Mouse (Mus musculus) CH12.LX (cell line): Measurements from ENCODE around the gene Sipa1l2. TPM values are rescaled to one million over a fixed set of nuclear protein-coding genes. Genes with fewer than 3 reads are reported as not detected.
"Not testable (repeated sequence)": the region's sequence is repeated elsewhere in the genome, so short reads cannot be mapped to it uniquely, and the experiment has no call there.

Source experiments
- DNase-seq: peaks from one replicate; pipeline ENCODE4 v3.0.0-alpha.2; 2013; ENCODE audit errors: extremely low read depth
- H3K27ac ChIP-seq: 2 replicates; pipeline ENCODE4 v1.5.1; 2012; ENCODE audit warnings: low read depth, mild to moderate bottlenecking, control low read depth, moderate library complexity; ENCODE audit not compliant: insufficient read depth
- H3K27me3 ChIP-seq: replicated peaks from 2 replicates; pipeline ENCODE3; 2012; ENCODE audit warnings: inconsistent platforms
- H3K36me3 ChIP-seq, 2 experiments: replicated peaks in 1 of 2; 2 replicates each; pipeline versions ENCODE3 to v1.6.1; 2012; ENCODE audit warnings: inconsistent platforms in 1 of 2, low read length in 1 of 2, mild to moderate bottlenecking in 1 of 2, mixed read lengths in 1 of 2, moderate library complexity in 1 of 2; ENCODE audit not compliant: control insufficient read depth in 1 of 2, insufficient read depth in 1 of 2
- H3K4me1 ChIP-seq, 2 experiments: 2 replicates each; pipeline ENCODE4 v1.6.1; 2012; ENCODE audit warnings: inconsistent platforms in 1 of 2, moderate library complexity in 1 of 2; ENCODE audit not compliant: insufficient read depth in 2 of 2, control insufficient read depth in 1 of 2
- H3K4me2 ChIP-seq: 2 replicates; pipeline ENCODE4 v1.6.1; 2012; ENCODE audit warnings: low read depth, mild to moderate bottlenecking, control low read depth; ENCODE audit not compliant: poor library complexity, insufficient read depth, severe bottlenecking
- H3K4me3 ChIP-seq, 3 experiments: fragments of 150-350 bp in 1 of 3; sonication (generic) in 1 of 3; replicated peaks in 1 of 3; 2 replicates each; pipeline versions ENCODE3 to v1.5.1; 2011 to 2012; ENCODE audit warnings: low read depth in 2 of 3, low read length in 2 of 3, mild to moderate bottlenecking in 2 of 3, moderate library complexity in 2 of 3, control low read depth in 1 of 3, improper control_type of control experiment in 1 of 3, inconsistent platforms in 1 of 3, mixed read lengths in 1 of 3; ENCODE audit not compliant: poor library complexity in 1 of 3
- H3K79me2 ChIP-seq: replicated peaks from 2 replicates; pipeline ENCODE4 v1.6.1; 2012; ENCODE audit warnings: mild to moderate bottlenecking, moderate library complexity; ENCODE audit not compliant: control insufficient read depth, poor library complexity, insufficient read depth, severe bottlenecking; ENCODE audit errors: extremely low read depth
- H3K9ac ChIP-seq: 2 replicates; pipeline ENCODE4 v1.6.1; 2012; ENCODE audit warnings: low read depth, mild to moderate bottlenecking, control low read depth, moderate library complexity; ENCODE audit not compliant: insufficient read depth
- H3K9me3 ChIP-seq: replicated peaks from 2 replicates; pipeline ENCODE3; 2012; ENCODE audit warnings: low read length, inconsistent platforms, mixed read lengths
- CHD1 ChIP-seq: IDR thresholded peaks from 2 replicates; pipeline ENCODE4 v1.6.1; 2012; ENCODE audit warnings: low read depth, low read length, improper control_type of control experiment, inconsistent platforms
- CTCF ChIP-seq, 2 experiments: IDR thresholded peaks in 1 of 2; conservative IDR thresholded peaks in 1 of 2; 2 replicates each; pipeline ENCODE4 v1.5.1; 2011 to 2012; ENCODE audit warnings: low read depth in 2 of 2, low read length in 2 of 2, improper control_type of control experiment in 1 of 2, inconsistent platforms in 1 of 2, mild to moderate bottlenecking in 1 of 2, moderate library complexity in 1 of 2
- E2F4 ChIP-seq: IDR thresholded peaks from 2 replicates; pipeline ENCODE4 v1.6.1; 2011; ENCODE audit warnings: low read depth, low read length, improper control_type of control experiment; ENCODE audit not compliant: insufficient replicate concordance
- ELF1 ChIP-seq: IDR thresholded peaks from 2 replicates; pipeline ENCODE4 v1.6.1; 2014; ENCODE audit warnings: low read depth, mild to moderate bottlenecking, inconsistent platforms, low read length, improper control_type of control experiment
- ETS1 ChIP-seq: conservative IDR thresholded peaks from 2 replicates; pipeline ENCODE4 v1.6.1; 2012; ENCODE audit warnings: low read depth, mild to moderate bottlenecking, inconsistent platforms, low read length, improper control_type of control experiment, moderate library complexity
- GABPA ChIP-seq: IDR thresholded peaks from 2 replicates; pipeline ENCODE4 v1.6.1; 2012; ENCODE audit warnings: low read depth, low read length, improper control_type of control experiment, inconsistent platforms; ENCODE audit not compliant: insufficient replicate concordance
- HCFC1 ChIP-seq: IDR thresholded peaks from 2 replicates; pipeline ENCODE4 v1.6.1; 2012; ENCODE audit warnings: low read depth, mild to moderate bottlenecking, inconsistent platforms, low read length, improper control_type of control experiment
- IRF4 ChIP-seq: IDR thresholded peaks from 2 replicates; pipeline ENCODE4 v1.6.1; 2014; ENCODE audit warnings: low read depth, mild to moderate bottlenecking, inconsistent platforms, low read length, improper control_type of control experiment
- JUN ChIP-seq: IDR thresholded peaks from 2 replicates; pipeline ENCODE4 v1.6.1; 2011; ENCODE audit warnings: low read depth, mild to moderate bottlenecking, low read length, improper control_type of control experiment, moderate library complexity; ENCODE audit not compliant: insufficient read depth
- MAX ChIP-seq: IDR thresholded peaks from 2 replicates; pipeline ENCODE4 v1.6.1; 2011; ENCODE audit warnings: low read length, improper control_type of control experiment
- MAZ ChIP-seq: IDR thresholded peaks from 2 replicates; pipeline ENCODE4 v1.6.1; 2012; ENCODE audit warnings: low read depth, mild to moderate bottlenecking, inconsistent platforms, low read length, improper control_type of control experiment, moderate library complexity
- MXI1 ChIP-seq: IDR thresholded peaks from 2 replicates; pipeline ENCODE4 v1.6.1; 2011; ENCODE audit warnings: mild to moderate bottlenecking, low read depth, low read length, improper control_type of control experiment
- NELFE ChIP-seq: IDR thresholded peaks from 2 replicates; pipeline ENCODE4 v1.6.1; 2011; ENCODE audit warnings: low read depth, low read length, improper control_type of control experiment
- NRF1 ChIP-seq: IDR thresholded peaks from 2 replicates; pipeline ENCODE4 v1.6.1; 2014; ENCODE audit warnings: low read depth, mild to moderate bottlenecking, inconsistent platforms, low read length, improper control_type of control experiment, moderate library complexity
- PAX5 ChIP-seq: IDR thresholded peaks from 2 replicates; pipeline ENCODE4 v1.6.1; 2012; ENCODE audit warnings: low read length, inconsistent platforms, mixed read lengths
- SIN3A ChIP-seq: IDR thresholded peaks from 2 replicates; pipeline ENCODE4 v1.6.1; 2012; ENCODE audit warnings: low read length, improper control_type of control experiment, inconsistent platforms
- SMC3 ChIP-seq: IDR thresholded peaks from 2 replicates; pipeline ENCODE4 v1.6.1; 2011; ENCODE audit warnings: low read depth, low read length, improper control_type of control experiment
- TBP ChIP-seq: conservative IDR thresholded peaks from 2 replicates; pipeline ENCODE4 v1.6.1; 2011; ENCODE audit warnings: low read depth, low read length, improper control_type of control experiment
- USF2 ChIP-seq: conservative IDR thresholded peaks from 2 replicates; pipeline ENCODE4 v1.6.1; 2011; ENCODE audit warnings: low read depth, low read length, improper control_type of control experiment
- ZC3H11A ChIP-seq: IDR thresholded peaks from 2 replicates; pipeline ENCODE4 v1.6.1; 2012; ENCODE audit warnings: low read depth, mild to moderate bottlenecking, inconsistent platforms, low read length, improper control_type of control experiment
- ZMIZ1 ChIP-seq: IDR thresholded peaks from 2 replicates; pipeline ENCODE4 v1.6.1; 2012; ENCODE audit warnings: low read depth, mild to moderate bottlenecking, inconsistent platforms, low read length, improper control_type of control experiment
- ZNF384 ChIP-seq: IDR thresholded peaks from 2 replicates; pipeline ENCODE4 v1.6.1; 2012; ENCODE audit warnings: low read depth, low read length, improper control_type of control experiment, inconsistent platforms
- dilution Hi-C: fragments of 300-500 bp; cut with MboI; formaldehyde crosslinking; loops from 2 replicates; pipeline ENCODE4 v1.14.3; 2020; ENCODE audit warnings: low sequenced_read_pairs; ENCODE audit not compliant: extremely low pct_unique_long_range_greater_than_20kb, extremely low pct_ligation_motif_present
- in situ Hi-C: fragments of 300-500 bp; cut with MboI; formaldehyde crosslinking; loops from 3 replicates; pipeline ENCODE4 v1.14.3; 2019; ENCODE audit warnings: low sequenced_read_pairs, low pct_ligation_motif_present, low pct_unique_long_range_greater_than_20kb, mixed read lengths
- polyA plus RNA-seq: library from polyadenylated mRNA; unstranded; fragments of >175 nt; gene quantifications from 2 replicates; pipeline ENCODE4 v1.2.1, GENCODE M21; 2012; ENCODE audit warnings: low read depth; ENCODE audit not compliant: insufficient read length
- total RNA-seq, 2 experiments: library from RNA; depleted of rRNA; stranded (reverse); fragments of 300-350 nt in 1 of 2; fragments of >200 nt in 1 of 2; gene quantifications; 2 replicates each; pipeline ENCODE4 v1.2.3; 2012 to 2014

The Sipa1l2 gene
- total and polyA plus RNA-seq, 3 experiments = 2.0 to 5.6 (median 2.7) TPM

DNA sequence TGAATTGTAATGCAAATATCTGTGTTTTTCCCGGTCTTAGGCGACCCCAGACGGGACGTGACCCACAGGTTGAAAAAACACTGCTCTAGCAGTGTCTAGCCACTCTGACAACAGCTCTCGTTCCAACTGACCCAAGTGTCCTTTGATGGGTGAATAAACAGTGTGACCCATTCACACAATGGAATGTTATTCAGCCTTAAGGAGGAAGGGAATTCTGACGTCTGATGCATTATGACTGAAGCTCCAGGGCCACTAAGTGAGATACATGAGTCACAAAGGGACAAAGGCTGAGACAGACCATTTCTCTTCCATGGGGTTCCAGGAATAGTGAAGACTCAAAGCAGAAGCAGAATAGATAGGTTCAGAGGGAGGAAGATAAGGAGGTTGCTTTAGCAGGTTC lies 47.5 kb downstream of the Sipa1l2 start:
- Histone ChIP-seq H3K9me3 (no peaks in the 10 kb centered on the region), H3K4me1 (peaks cover 7 to 37% of the 10 kb centered on the region in 2 experiments), H3K4me2 (no peak overlapping the region), H3K36me3 (no peaks in the 10 kb centered on the region), H3K4me3 (no peak overlapping the region), H3K79me2 (no peaks in the 10 kb centered on the region), H3K27me3 (no peaks in the 10 kb centered on the region), H3K9ac (no peak overlapping the region), H3K27ac (no peak overlapping the region)
- in situ Hi-C loops (no loop called here), dilution Hi-C loops (no loop called here)
- DNase-seq = no peak
- TF ChIP-seq ETS1 (no peak), HCFC1 (no peak), JUN (no peak)

DNA sequence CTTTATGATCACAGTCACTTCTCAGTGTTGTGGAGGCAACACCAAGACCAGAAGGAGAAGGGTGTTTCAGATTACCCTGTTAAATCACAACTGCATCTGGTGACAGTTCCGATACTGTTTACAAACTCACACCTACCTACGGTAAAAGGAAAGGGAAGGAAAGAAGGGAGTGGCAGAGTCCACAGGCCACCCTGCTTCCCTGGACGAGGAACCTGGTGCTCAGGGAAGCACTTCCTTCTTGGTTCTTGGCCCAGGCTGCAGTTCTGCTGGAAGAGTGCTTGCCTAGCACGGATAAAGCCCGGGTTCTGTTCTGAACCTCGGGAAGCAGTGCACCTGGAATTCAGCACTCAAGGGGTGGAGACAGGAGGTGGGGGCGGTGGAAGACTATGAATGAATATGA lies 48.5 kb downstream of the Sipa1l2 start:
- in situ Hi-C loops = no loop called here
- dilution Hi-C loops = no loop called here
- Histone ChIP-seq H3K4me1 (peaks cover 7 to 37% of the 10 kb centered on the region in 2 experiments), H3K79me2 (no peaks in the 10 kb centered on the region), H3K4me2 (no peak overlapping the region), H3K27ac (no peak overlapping the region), H3K9me3 (no peaks in the 10 kb centered on the region), H3K36me3 (no peaks in the 10 kb centered on the region), H3K9ac (no peak overlapping the region), H3K4me3 (no peak overlapping the region), H3K27me3 (no peaks in the 10 kb centered on the region)
- DNase-seq = no peak
- TF ChIP-seq MAZ (no peak), ZNF384 (no peak), TBP (no peak), E2F4 (no peak), CTCF (conservative IDR thresholded peaks at IDR 0.05 in 1 of 2, IDR thresholded peaks at IDR 0.05 in 1 of 2; ENCODE audit: low read depth in 2 of 2, low read length in 2 of 2) (no peak), PAX5 (no peak), NELFE (no peak), ZMIZ1 (no peak), USF2 (no peak), SIN3A (no peak), IRF4 (no peak), CHD1 (no peak), MXI1 (no peak), MAX (no peak), GABPA (no peak), NRF1 (no peak), ELF1 (no peak), ZC3H11A (no peak), SMC3 (no peak)

DNA sequence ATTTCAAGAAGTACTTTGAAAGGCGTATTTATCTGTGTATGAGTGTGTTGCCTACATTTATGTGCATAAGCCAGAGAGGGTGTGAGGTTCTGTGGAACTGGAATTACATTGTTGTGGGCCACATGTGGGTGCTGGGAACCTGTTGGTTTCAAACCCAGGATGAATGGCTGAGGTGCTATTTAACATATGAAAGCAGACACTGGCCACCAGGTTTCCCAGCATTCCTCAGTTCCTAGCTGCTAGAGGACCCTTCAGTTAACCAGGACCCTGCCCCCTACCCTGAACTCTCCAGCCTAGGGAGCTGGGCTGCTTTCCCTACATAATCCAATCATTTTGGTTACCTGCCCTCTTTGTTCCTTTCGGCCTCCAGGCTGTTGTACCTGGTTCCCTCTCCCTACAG lies 49.3 kb downstream of the Sipa1l2 start:
- H3K4me2 ChIP-seq, H3K27ac ChIP-seq, in situ Hi-C loops, H3K79me2 ChIP-seq, H3K27me3 ChIP-seq, dilution Hi-C loops, H3K9ac ChIP-seq, H3K9me3 ChIP-seq, H3K4me3 ChIP-seq, H3K36me3 ChIP-seq, DNase-seq: not testable (repeated sequence)
- H3K4me1 ChIP-seq = peaks cover 7 to 37% of the 10 kb centered on the region in 2 experiments
